Mouse (Mus musculus) left cerebral cortex, postnatal 25 days (tissue): ENCODE data around the gene Runx2. TPM values are rescaled to one million over a fixed set of nuclear protein-coding genes. Genes with fewer than 3 reads are reported as not detected.

Source experiments
- DNase-seq, 2 experiments: peaks; one replicate each; pipeline ENCODE4 v3.0.0; 2022; ENCODE audit warnings: low spot score in 2 of 2, mixed read lengths in 1 of 2
- intact Hi-C: fragments of 180-260 bp; cut with DNase I; formaldehyde crosslinking; loops from one replicate; pipeline ENCODE4 v1.15.1; 2025
- total RNA-seq, 2 experiments: library from RNA; stranded (reverse); gene quantifications; 2 replicates each; pipeline ENCODE4 v1.2.3; 2021

Runx2 gene
- total RNA-seq, 2 experiments from 2014 or later, result 7.9 to 8.9 TPM

- DNase-seq, result no peak
Observed at GRCm38 (mm10) chr17:44609356-44609755, 205.2 kb downstream of the Runx2 start.

GRCm38 (mm10) chr17:44608907-44609306 lies 205.7 kb downstream of the Runx2 start:
- no peak for DNase-seq
- intact Hi-C loops, result no loop called here

More at GRCm38 (mm10) chr17:44609356-44609755, 205.2 kb downstream of the Runx2 start:
- intact Hi-C loops, result no loop called here

GRCm38 (mm10) chr17:44607383-44607782 lies 207.2 kb downstream of the Runx2 start:
- intact Hi-C loops, result no loop called here
- no peak for DNase-seq

DNA sequence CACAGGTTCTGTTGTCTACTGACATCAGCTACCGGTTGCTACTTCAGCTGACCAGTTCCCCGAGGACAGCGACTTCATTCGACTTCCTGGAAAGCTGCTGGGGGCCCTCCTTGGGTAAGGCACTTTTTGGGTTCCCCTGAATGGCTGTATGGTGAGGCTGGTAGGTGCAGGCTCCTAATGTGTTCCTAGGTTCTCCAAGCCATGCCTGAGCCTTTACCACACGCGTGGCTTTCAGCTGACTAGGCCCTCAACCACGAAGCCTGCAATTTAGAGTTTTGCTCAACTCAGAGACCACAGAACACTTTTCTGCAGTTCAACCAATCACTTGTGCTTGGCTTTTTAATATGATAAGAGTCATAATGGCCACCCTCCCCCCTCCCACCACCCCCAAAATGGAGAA lies 208.4 kb downstream of the Runx2 start:
- no peak for DNase-seq
- intact Hi-C loops, result no loop called here

DNA sequence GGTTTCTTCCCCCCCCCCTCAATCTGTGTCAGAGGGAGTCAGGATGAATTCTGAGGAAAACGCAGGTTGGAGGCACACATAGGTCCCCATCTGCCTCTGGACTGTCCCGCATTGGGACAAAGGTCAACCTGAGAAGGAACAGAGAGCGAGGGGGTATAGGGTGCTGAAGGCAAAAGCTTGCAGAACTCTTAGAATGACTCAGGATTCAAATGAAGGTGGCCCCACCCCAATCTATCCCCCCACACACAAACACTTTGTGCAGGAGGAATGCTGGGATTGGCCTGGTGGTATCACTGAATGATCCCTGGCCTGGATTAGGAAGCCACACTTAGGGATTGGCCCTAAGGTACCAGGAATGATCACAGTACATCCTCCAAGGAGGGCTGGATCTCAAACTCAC lies 208.8 kb downstream of the Runx2 start:
- intact Hi-C loops, result no loop called here
- DNase-seq, result no peak

DNA sequence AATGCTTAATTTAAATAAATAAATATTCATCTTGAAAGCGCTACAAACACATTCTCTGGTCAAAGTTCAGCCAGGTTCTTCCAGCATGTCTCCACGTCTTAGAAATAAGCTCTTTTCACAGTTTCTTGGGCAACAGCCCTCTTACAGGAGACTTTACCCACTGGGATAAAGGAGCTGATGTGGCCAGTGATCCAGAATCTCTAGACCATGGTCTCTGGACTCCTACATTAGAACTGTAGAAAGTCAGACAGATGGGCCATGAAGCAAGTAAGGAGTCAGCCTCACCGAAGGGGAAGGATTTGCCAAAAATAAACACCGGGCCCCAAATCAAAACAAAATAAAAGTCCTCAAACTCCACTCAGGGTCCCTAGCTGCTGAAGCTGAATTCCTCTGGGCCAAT lies 211.4 kb downstream of the Runx2 start:
- intact Hi-C loops, result no loop called here
- DNase-seq, result no peak

GRCm38 (mm10) chr17:44601317-44602021 lies 213.1 kb downstream of the Runx2 start:
- intact Hi-C loops, result no loop called here
- DNase-seq, result no peak

GRCm38 (mm10) chr17:44599856-44600255 lies 214.7 kb downstream of the Runx2 start:
- no peak for DNase-seq
- intact Hi-C loops, result no loop called here

DNA sequence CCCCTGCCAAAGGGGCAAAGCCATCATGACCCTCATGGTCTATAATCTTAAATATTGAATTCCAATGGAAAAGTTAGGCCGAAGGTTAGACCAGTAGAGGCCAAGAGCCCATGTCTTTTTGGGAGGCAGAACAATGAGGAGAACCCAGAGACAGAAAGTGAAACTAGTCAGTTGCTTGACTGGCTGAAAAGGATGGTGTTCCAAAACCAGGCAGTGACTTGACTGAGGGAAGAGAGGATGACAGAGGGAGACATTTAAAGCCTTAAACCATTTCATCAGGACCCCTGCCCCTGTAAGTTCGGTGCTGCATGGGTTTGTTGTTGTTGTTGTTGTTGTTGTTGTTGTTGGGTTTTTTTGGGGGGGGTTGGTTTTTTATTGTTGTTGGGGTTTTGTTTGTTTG lies 215.5 kb downstream of the Runx2 start:
- intact Hi-C loops, result no loop called here

GRCm38 (mm10) chr17:44597918-44598504 lies 216.6 kb downstream of the Runx2 start:
- intact Hi-C loops, result no loop called here
- no peak for DNase-seq

More for the DNA sequence above, 215.5 kb downstream of the Runx2 start:
- DNase-seq, result no peak

DNA sequence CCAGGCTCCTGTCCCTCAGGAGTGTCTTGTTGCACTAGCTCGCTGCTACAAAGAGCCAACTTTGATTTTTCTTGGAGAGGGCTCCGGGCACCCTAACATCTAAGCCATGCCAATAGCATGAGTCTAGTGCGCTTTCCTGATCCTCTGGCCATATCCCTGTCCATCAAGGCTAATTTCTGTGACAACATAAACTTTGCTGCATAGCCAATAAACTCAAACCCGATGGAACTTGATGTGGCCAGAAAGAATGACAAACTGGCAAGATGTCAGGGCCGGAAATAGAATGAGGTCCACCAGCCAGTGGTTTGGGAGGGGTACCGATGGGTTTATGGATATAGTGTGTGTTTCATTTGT lies 221.9 kb downstream of the Runx2 start:
- intact Hi-C loops, result no loop called here
- DNase-seq, result no peak

DNA sequence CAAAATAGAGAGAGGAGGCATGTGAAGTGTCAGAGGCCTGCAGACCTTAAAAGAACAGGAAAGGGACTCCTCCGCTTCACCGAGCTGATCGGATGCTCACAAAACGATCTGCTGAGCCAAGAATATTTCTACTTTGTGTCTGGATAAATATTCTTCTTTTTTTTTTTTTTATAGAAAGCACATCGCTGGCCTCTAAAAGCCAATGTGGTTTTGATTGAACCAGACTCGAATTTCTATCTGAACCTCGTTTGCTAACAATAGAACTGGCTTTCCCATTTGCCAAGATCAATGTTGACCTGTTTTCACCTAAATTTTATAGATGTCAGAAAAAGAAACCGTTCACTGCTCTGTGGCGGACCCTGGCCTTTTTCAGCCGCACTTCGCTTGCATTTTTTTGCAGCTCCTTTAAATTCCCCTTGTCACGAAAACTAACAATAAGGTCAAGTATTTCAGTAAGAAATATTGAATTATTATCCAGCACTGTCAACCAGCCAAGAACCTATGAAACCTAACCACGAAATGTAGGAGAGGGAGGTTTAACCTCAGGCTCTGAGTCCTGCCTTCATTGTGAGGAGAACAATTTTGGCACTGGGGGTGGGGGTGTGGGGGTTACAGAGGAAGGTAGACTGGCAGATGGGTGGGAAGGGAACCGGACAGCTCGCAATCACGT lies 222.4 kb downstream of the Runx2 start:
- DNase-seq, result no peak
- intact Hi-C loops, result no loop called here

GRCm38 (mm10) chr17:44588470-44588869 lies 226.1 kb downstream of the Runx2 start:
- intact Hi-C loops, result no loop called here

GRCm38 (mm10) chr17:44588020-44588419 lies 226.6 kb downstream of the Runx2 start:
- no peak for DNase-seq
- intact Hi-C loops, result no loop called here

More at GRCm38 (mm10) chr17:44588470-44588869, 226.1 kb downstream of the Runx2 start:
- no peak for DNase-seq

- intact Hi-C loops, result no loop called here
- DNase-seq, result no peak
Observed at GRCm38 (mm10) chr17:44586196-44586595, 228.4 kb downstream of the Runx2 start.

- intact Hi-C loops, result no loop called here
Observed at GRCm38 (mm10) chr17:44584781-44585180, 229.8 kb downstream of the Runx2 start.

GRCm38 (mm10) chr17:44577791-44578190 lies 236.8 kb downstream of the Runx2 start:
- no peak for DNase-seq
- intact Hi-C loops, result no loop called here

More at GRCm38 (mm10) chr17:44584781-44585180, 229.8 kb downstream of the Runx2 start:
- DNase-seq, result no peak

GRCm38 (mm10) chr17:44570899-44571298 lies 243.7 kb downstream of the Runx2 start:
- DNase-seq, result no peak
- intact Hi-C loops, result no loop called here

DNA sequence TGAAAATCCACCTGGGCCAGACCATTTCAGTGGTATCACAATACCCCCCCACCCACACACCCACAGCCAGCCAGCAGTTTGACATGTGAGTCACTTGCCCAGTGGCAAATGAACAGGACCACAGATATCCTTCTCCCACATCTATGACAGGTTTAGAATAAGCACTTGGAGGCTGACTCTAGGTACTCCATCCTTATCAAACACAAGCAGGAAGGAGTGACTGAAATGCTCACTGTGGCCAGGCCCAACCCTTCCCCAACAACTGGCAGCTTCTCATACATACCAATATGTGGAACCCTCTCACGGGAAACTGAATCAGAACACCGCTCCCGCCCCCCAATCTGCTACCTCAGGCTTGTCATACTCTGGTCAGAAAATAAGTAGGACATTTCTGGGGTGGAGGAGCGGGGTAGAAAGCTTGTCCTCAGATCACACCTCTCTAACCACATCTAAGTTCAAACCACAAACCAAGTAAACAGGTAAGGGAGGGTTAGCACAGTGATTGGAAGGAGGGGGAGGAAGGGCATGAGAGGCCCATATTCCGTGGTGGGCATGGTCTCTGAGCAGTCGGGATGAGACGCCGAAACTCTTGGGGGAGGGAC lies 245.5 kb downstream of the Runx2 start:
- DNase-seq, result no peak
- intact Hi-C loops, result no loop called here

DNA sequence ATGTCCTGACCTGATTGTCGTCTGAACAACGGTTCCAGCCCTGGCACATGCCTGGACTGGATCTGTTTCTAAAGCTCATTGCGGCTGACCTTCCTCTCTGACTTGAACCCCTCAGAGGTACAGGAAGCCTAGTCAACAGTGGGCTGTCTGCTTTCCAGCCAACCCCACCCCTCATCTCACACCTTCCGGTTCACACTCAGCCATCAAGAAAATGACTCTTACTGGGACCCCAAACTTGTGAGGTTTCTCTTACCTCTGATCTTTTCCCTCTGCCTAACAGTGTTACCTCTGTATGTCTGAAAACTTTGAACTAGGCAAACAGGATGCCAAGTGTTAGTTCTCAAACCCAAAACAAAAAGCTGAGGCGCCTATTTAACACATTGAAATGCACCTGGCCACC lies 247.6 kb downstream of the Runx2 start:
- DNase-seq, result no peak
- intact Hi-C loops, result no loop called here
